Mouse (Mus musculus): ENCODE data around the gene Ppef1.

Gene Ppef1

DNA sequence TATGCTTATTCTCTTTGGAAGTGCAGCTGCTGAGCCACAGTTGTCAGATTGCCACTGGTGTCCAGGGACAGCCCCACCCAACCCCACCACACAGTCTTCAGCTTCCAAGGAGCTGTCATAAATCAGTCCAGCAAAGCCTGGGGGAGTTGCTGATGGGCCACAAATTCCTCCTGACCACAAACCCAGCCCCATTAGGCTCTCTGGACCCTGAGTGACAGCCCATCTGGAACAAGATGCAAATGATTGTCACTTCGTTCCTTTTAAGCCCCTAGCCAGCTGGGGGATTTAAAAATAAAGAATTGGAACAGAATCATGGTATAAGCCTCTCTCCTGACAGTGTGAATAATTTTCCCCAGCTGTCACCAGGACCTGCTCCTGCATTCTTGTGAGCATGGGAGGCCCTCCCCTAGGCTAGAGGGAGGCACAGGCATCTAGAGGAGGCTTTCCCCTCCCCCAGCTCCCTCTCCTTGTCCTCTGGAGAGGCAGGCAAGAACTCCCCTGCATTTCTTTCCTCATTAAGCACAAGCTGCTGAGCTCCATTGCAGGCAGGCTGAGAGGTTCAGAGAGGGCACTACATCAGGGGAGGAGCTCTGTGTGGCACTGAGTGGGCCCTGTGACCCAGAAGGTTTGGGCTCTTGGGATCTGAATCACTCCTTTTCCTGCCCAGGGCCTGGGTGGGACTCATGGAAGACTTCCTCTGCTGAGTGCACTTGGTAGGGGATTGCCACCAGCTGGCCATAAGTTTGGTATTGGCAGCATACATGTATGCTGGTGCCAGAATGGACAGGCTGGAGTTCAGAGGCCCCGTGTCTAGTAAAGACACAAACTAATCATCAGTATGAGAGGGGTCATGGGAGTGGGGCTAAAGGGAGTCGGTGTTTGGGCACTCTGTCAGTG, 136.8 kb downstream of the Ppef1 start:
- no peak for DNase-seq (ENCODE audit: low spot score in 2 of 2)

DNA sequence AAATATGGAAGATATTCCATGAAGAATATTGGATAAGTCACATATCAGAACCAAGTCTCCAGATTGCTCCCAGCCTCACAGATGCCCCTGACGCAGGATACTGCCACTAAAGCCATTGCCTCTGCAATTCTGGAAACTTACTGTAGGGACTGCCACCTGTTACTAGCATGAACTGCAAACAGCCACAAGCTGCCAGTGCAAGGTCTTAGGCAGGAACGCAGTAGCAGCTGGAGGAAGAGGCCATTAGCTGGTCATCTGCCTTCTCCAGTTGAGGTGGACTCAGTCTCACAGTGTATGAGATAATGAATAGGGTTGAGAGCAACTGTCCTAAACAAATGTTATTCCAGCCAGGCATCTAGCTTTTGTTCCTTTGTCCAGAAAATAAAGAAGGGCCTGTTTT, 137.5 kb downstream of the Ppef1 start:
- no peak for DNase-seq (ENCODE audit: low spot score in 2 of 2)

DNA sequence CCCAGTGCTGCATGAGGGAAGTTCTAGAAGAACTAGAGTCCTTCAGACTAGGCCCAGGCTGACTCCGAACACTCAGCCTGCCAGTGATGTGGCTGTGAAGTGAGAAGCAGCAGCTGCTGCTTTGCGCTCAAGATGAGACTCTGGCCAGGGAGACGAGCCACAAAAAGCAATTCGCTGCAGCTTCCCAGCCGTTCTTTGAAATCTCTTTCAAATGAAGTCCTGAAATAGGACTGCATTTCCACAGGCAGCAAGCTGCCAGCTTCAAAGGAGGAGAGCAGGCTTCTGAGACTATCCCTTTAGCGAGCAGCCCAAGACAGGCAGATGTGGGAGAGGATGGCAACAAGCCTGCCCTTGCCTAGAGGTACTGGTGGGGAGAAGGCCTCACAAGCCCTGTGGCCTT, 142.6 kb downstream of the Ppef1 start:
- no peak for DNase-seq (ENCODE audit: low spot score in 2 of 2)

DNA sequence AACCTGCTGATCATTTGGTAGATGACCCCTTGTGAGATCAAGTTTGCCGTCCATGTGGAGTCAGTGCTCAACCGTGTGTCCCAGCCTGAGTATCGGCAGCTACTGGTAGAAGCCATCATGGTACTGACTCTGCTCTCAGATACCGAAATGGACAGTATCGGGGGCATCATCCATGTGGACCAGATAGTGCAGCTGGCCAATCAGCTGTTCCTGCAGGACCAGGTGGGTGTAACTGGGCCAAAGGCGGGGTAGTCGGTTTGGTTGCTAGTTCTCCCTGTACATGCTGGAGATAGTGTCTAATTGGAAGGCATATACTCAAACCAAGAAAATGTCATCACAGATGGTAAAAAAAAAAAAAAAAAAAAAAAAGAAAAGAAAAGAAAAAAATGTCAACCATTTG, 145.4 kb downstream of the Ppef1 start:
- no peak for DNase-seq (ENCODE audit: low spot score in 2 of 2)

DNA sequence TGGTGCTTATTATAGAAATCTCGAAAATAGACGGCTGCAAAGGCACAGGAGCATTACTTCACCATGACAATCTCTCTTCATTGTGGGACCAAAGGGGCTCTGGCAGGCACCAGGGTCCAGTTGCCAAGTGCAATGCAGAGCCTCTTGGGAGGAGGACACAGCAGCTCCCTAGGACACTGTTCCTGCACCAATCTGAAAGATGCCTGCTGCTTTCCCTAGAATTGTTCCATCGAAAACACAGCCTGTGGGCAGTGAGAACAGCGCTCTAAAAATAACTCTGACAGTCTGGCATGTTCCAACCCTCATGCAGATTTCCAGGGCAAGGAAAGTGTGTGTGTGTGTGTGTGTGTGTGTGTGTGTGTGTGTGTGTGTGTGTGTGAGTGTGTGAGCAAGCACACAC, 147.0 kb downstream of the Ppef1 start:
- DNase-seq (ENCODE audit: low spot score in 2 of 2) = no peak

DNA sequence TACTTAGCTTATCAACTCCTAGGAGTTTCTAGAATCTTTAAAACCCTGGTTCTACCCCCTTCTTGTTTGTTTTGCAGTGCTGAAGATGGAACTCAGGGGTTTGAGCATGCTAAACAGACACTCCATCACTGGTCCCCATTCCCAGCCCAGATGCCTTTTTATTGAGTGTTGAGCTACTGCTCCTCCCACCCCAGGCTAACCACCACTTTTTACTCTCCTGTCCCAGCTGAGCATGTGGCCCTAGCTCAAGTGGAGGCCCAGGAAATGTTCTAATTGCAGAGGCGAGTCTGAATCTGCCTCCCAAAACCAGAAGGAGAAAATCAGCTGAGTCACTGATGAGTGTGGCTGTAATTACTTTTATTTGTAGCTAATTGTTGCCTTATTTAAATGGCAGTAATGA, 150.5 kb downstream of the Ppef1 start:
- DNase-seq (ENCODE audit: low spot score in 2 of 2) = no peak

DNA sequence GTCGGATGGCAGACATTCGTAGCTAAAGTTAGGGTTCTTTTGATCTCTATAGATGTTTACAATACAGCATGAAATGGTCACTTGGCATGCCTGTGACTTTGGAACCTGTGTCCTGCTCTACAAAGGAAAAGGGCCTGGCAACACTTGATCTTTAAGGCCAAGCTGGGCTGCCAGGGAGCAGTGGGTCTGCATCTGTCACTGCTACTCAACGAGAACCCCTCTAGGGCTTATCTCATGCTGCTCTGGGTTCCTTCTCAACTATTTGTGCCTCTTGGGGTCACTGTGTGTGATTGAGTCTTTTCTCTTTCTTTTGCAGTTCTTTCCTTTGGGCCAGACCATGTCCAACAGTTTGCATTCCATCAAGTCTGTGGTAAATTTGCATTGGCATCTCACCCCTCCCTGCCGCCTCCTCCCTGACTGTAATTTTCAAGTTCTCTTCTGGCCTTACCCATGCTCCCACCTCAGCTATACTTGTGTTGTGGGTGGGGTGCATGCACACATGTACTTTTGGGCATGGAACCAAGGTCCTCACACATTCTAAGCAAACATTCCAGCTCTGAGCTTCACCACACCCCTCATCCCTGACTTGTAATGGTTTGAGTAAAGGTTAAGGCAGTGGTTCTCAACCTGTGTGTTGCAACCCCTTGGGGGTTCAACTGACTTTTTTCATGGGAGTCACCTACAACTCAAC, 151.3 kb downstream of the Ppef1 start:
- DNase-seq (ENCODE audit: low spot score in 2 of 2) = no peak

GRCm38 (mm10) chrX:160583589-160583988, 152.0 kb downstream of the Ppef1 start:
- no peak for DNase-seq (ENCODE audit: low spot score in 2 of 2)

All from natural killer cell, adult 2 months (primary cell).